Mouse (Mus musculus) neural tube, embryonic 14.5 days (tissue): ENCODE results near the gene Gm4756. TPM values are rescaled to one million over a fixed set of nuclear protein-coding genes. Genes with fewer than 3 reads are reported as not detected.
"Not testable (repeated sequence)": the region's sequence is repeated elsewhere in the genome, so short reads cannot be mapped to it uniquely, and the experiment has no call there.

ENCODE experiments used
- ATAC-seq: fragments of 200-750 bp; cut with Nextera tagmentation; 2 replicates; pipeline ENCODE4 v1.8.0; 2017; ENCODE audit warnings: low read depth, mild to moderate bottlenecking, moderate TSS enrichment, moderate library complexity
- H3K27ac ChIP-seq: fragments of 300-500 bp; sonication (generic); 2 replicates; pipeline ENCODE4 v1.5.1; 2014; ENCODE audit warnings: low read depth, mild to moderate bottlenecking, control low read depth, low read length, moderate library complexity, mixed read lengths
- H3K27me3 ChIP-seq: fragments of 300-500 bp; sonication (generic); 2 replicates; pipeline ENCODE4 v1.6.1; 2014; ENCODE audit warnings: low read length; ENCODE audit not compliant: control insufficient read depth, insufficient read depth
- H3K36me3 ChIP-seq: fragments of 300-500 bp; sonication (generic); 2 replicates; pipeline ENCODE4 v1.6.1; 2014; ENCODE audit warnings: low read length, mixed read lengths; ENCODE audit not compliant: control insufficient read depth, insufficient read depth
- H3K4me1 ChIP-seq: fragments of 300-500 bp; sonication (generic); 2 replicates; pipeline ENCODE4 v1.6.1; 2014; ENCODE audit warnings: low read length; ENCODE audit not compliant: control insufficient read depth, insufficient read depth
- H3K4me2 ChIP-seq: fragments of 300-500 bp; sonication (generic); 2 replicates; pipeline ENCODE4 v1.6.1; 2014; ENCODE audit warnings: mild to moderate bottlenecking, low read depth, low read length, control low read depth
- H3K4me3 ChIP-seq: fragments of 300-500 bp; sonication (generic); 2 replicates; pipeline ENCODE4 v1.5.1; 2014; ENCODE audit warnings: low read depth, low read length, control low read depth, mixed read lengths
- H3K9ac ChIP-seq: fragments of 300-500 bp; sonication (generic); replicated peaks from 2 replicates; pipeline ENCODE4 v1.6.1; 2014; ENCODE audit warnings: low read depth, mild to moderate bottlenecking, control low read depth, low read length, mixed read lengths
- H3K9me3 ChIP-seq: fragments of 300-500 bp; sonication (generic); 2 replicates; pipeline ENCODE4 v1.6.1; 2016; ENCODE audit warnings: low read length; ENCODE audit not compliant: control insufficient read depth
- WGBS: fragments of 180-500 bp; shearing (Covaris S2); extraction: QIAGEN DNeasy Blood & Tissue Kit; methylation state at CpG from one replicate; pipeline ENCODE4 v1.1.7; 2014; 5-methylcytosine and 5-hydroxymethylcytosine counted together
- polyA plus RNA-seq: library from polyadenylated mRNA; unstranded; fragments of >200 nt; fragmentation: Nextera tagmentation; extraction: Ambion mirVana; gene quantifications from 2 replicates; pipeline ENCODE4 v1.2.1, GENCODE M21; 2014

Gm4756 gene
- polyA plus RNA-seq, 1 experiment from 2014 or later = not detected

GRCm38 (mm10) chr12:72612053-72612452 is 37.4 kb downstream of the Gm4756 start:
- no peak overlapping the region for H3K4me3 ChIP-seq
- H3K27ac ChIP-seq = no peak overlapping the region
- H3K36me3 ChIP-seq = no peaks in the 10 kb centered on the region
- H3K9ac ChIP-seq = no peak overlapping the region
- no peaks in the 10 kb centered on the region for H3K9me3 ChIP-seq
- 90% methylated on average over 3 of the region's 3 CpGs for WGBS
- no peaks in the 10 kb centered on the region for H3K27me3 ChIP-seq
- H3K4me2 ChIP-seq = no peak overlapping the region
- no peak for ATAC-seq
- H3K4me1 ChIP-seq = no peaks in the 10 kb centered on the region

GRCm38 (mm10) chr12:72598731-72599130 is 50.7 kb downstream of the Gm4756 start:
- H3K27ac ChIP-seq, ATAC-seq, H3K9me3 ChIP-seq, H3K4me1 ChIP-seq, H3K9ac ChIP-seq, H3K4me2 ChIP-seq, H3K27me3 ChIP-seq, H3K4me3 ChIP-seq, H3K36me3 ChIP-seq: not testable (repeated sequence)
- 94% methylated on average over 2 of the region's 2 CpGs for WGBS

GRCm38 (mm10) chr12:72594001-72594400 is 55.5 kb downstream of the Gm4756 start:
- Histone ChIP-seq H3K27ac (no peak overlapping the region), H3K36me3 (no peaks in the 10 kb centered on the region), H3K4me1 (no peaks in the 10 kb centered on the region), H3K9ac (no peak overlapping the region), H3K27me3 (no peaks in the 10 kb centered on the region), H3K9me3 (no peaks in the 10 kb centered on the region), H3K4me3 (no peak overlapping the region), H3K4me2 (no peak overlapping the region)
- ATAC-seq = no peak
- 63% methylated on average over 2 of the region's 2 CpGs for WGBS

- Histone ChIP-seq H3K9ac (no peak overlapping the region), H3K36me3 (no peaks in the 10 kb centered on the region), H3K4me2 (no peak overlapping the region), H3K9me3 (no peaks in the 10 kb centered on the region), H3K27me3 (no peaks in the 10 kb centered on the region), H3K4me3 (no peak overlapping the region), H3K27ac (no peak overlapping the region), H3K4me1 (no peaks in the 10 kb centered on the region)
- ATAC-seq = no peak
These were observed 56.5 kb downstream of the Gm4756 start for GRCm38 (mm10) chr12:72592991-72593390.

- Histone ChIP-seq H3K4me3 (no peak overlapping the region), H3K36me3 (no peaks in the 10 kb centered on the region), H3K9ac (no peak overlapping the region), H3K27ac (no peak overlapping the region), H3K9me3 (no peaks in the 10 kb centered on the region), H3K27me3 (no peaks in the 10 kb centered on the region), H3K4me2 (no peak overlapping the region), H3K4me1 (no peaks in the 10 kb centered on the region)
- 96% methylated on average over 1 of the region's 1 CpGs for WGBS
- ATAC-seq = no peak
These were observed 64.1 kb downstream of the Gm4756 start for GRCm38 (mm10) chr12:72585339-72585738.

- Histone ChIP-seq H3K4me3 (no peak overlapping the region), H3K4me1 (no peaks in the 10 kb centered on the region), H3K9ac (no peak overlapping the region), H3K27me3 (no peaks in the 10 kb centered on the region), H3K27ac (no peak overlapping the region), H3K9me3 (no peaks in the 10 kb centered on the region), H3K4me2 (no peak overlapping the region), H3K36me3 (no peaks in the 10 kb centered on the region)
- WGBS = 94% methylated on average over 2 of the region's 2 CpGs
- no peak for ATAC-seq
These were observed 66.4 kb downstream of the Gm4756 start for GRCm38 (mm10) chr12:72583099-72583498.

GRCm38 (mm10) chr12:72582021-72582420 is 67.4 kb downstream of the Gm4756 start:
- H3K27ac ChIP-seq = no peak overlapping the region
- WGBS = 96% methylated on average over 3 of the region's 3 CpGs

GRCm38 (mm10) chr12:72564281-72564795 is 85.1 kb downstream of the Gm4756 start:
- ATAC-seq = no peak
- H3K9ac ChIP-seq = no peak overlapping the region
- H3K27me3 ChIP-seq = no peaks in the 10 kb centered on the region
- no peaks in the 10 kb centered on the region for H3K36me3 ChIP-seq
- no peak overlapping the region for H3K27ac ChIP-seq
- H3K9me3 ChIP-seq = no peaks in the 10 kb centered on the region
- no peak overlapping the region for H3K4me2 ChIP-seq
- 93% methylated on average over 4 of the region's 4 CpGs for WGBS
- H3K4me1 ChIP-seq = no peaks in the 10 kb centered on the region
- H3K4me3 ChIP-seq = no peak overlapping the region

More at GRCm38 (mm10) chr12:72582021-72582420, 67.4 kb downstream of the Gm4756 start:
- no peak for ATAC-seq
- Histone ChIP-seq H3K27me3 (no peaks in the 10 kb centered on the region), H3K4me2 (no peak overlapping the region), H3K9me3 (no peaks in the 10 kb centered on the region), H3K4me1 (no peaks in the 10 kb centered on the region), H3K9ac (no peak overlapping the region), H3K36me3 (no peaks in the 10 kb centered on the region), H3K4me3 (no peak overlapping the region)

- Histone ChIP-seq H3K36me3 (0 out of 2 replicates have a peak, but pooled peaks cover 4% of the 10 kb centered on the region), H3K9me3 (no peaks in the 10 kb centered on the region), H3K27me3 (no peaks in the 10 kb centered on the region), H3K4me3 (no peak overlapping the region), H3K9ac (no peak overlapping the region), H3K27ac (no peak overlapping the region), H3K4me1 (no peaks in the 10 kb centered on the region), H3K4me2 (no peak overlapping the region)
- 80% methylated on average over 4 of the region's 4 CpGs for WGBS
- ATAC-seq = no peak
These were observed 95.1 kb downstream of the Gm4756 start for GRCm38 (mm10) chr12:72554347-72554746.
